Mouse (Mus musculus): Measurements from ENCODE around the gene Tnni1. TPM values are rescaled to one million over a fixed set of nuclear protein-coding genes. Genes with fewer than 3 reads are reported as not detected.
A peak's percentile ranks its signal among the peaks of the same experiment; 100 is the strongest.

Tnni1 gene
- total and polyA plus RNA-seq, 2 experiments from 2014 or later: 4,392 to 4,592 TPM

GRCm38 (mm10) chr1:135792143-135792939, 13.1 kb downstream of the Tnni1 start:
- Histone ChIP-seq H3K27ac (ENCODE audit: low read depth) (no peak overlapping the region), H3K9ac (replicated peaks; ENCODE audit: low read depth, low read length) (no peak overlapping the region), H3K4me2 (ENCODE audit: low read depth, low read length) (no peak overlapping the region), H3K27me3 (ENCODE audit: control insufficient read depth, insufficient read depth, low read length) (no peaks in the 10 kb centered on the region), H3K36me3 (replicated peaks; ENCODE audit: control insufficient read depth, insufficient read depth, low read length) (no peaks in the 10 kb centered on the region), H3K9me3 (replicated peaks; ENCODE audit: control insufficient read depth, low read length) (no peaks in the 10 kb centered on the region), H3K4me3 (ENCODE audit: low read depth, low read length) (no peak overlapping the region), H3K4me1 (ENCODE audit: control insufficient read depth, insufficient read depth) (peaks cover 54% of the 10 kb centered on the region)
- TF ChIP-seq EP300 (IDR thresholded peaks at IDR 0.05; ENCODE audit: low read depth) (no peak), CTCF (IDR thresholded peaks at IDR 0.05; ENCODE audit: low read depth) (no peak)
- ATAC-seq (ENCODE audit: insufficient read depth, low read depth) (no peak), DNase-seq (ENCODE audit: low spot score) (no peak)
- 82% methylated on average over 13 of the region's 13 CpGs for WGBS

- no peaks in the 10 kb centered on the region for H3K9me3 ChIP-seq (replicated peaks; ENCODE audit: control insufficient read depth, low read length)
- TF ChIP-seq EP300 (IDR thresholded peaks at IDR 0.05; ENCODE audit: low read depth): no peak
- TF ChIP-seq CTCF (IDR thresholded peaks at IDR 0.05; ENCODE audit: low read depth): no peak
- ATAC-seq (ENCODE audit: insufficient read depth, low read depth): peak; percentile 19; the same call in 1 of the 2 replicates
- 18% methylated on average over 27 of the region's 27 CpGs for WGBS
- H3K4me3 ChIP-seq (ENCODE audit: low read depth, low read length): peak overlapping the region; percentile 25
- H3K9ac ChIP-seq (replicated peaks; ENCODE audit: low read depth, low read length): peak overlapping the region; percentile 47
- H3K27ac ChIP-seq (ENCODE audit: low read depth): peak overlapping the region; percentile 75
- DNase-seq (ENCODE audit: low spot score): no peak
- H3K36me3 ChIP-seq (replicated peaks; ENCODE audit: control insufficient read depth, insufficient read depth, low read length): no peaks in the 10 kb centered on the region
- H3K4me1 ChIP-seq (ENCODE audit: control insufficient read depth, insufficient read depth): peaks cover 52% of the 10 kb centered on the region
- peak overlapping the region; percentile 55 for H3K4me2 ChIP-seq (ENCODE audit: low read depth, low read length)
- no peaks in the 10 kb centered on the region for H3K27me3 ChIP-seq (ENCODE audit: control insufficient read depth, insufficient read depth, low read length)
These were observed 14.4 kb downstream of the Tnni1 start for GRCm38 (mm10) chr1:135793370-135794215.

- no peaks in the 10 kb centered on the region for H3K27me3 ChIP-seq (ENCODE audit: control insufficient read depth, insufficient read depth, low read length)
- peaks cover 52% of the 10 kb centered on the region for H3K4me1 ChIP-seq (ENCODE audit: control insufficient read depth, insufficient read depth)
- H3K4me3 ChIP-seq (ENCODE audit: low read depth, low read length): peak overlapping the region; percentile 25
- 10% methylated on average over 20 of the region's 20 CpGs for WGBS
- DNase-seq (ENCODE audit: low spot score) (peak; percentile 81), ATAC-seq (ENCODE audit: insufficient read depth, low read depth) (peak; percentile 48)
- TF ChIP-seq EP300 (IDR thresholded peaks at IDR 0.05; ENCODE audit: low read depth) (peak; percentile 69), CTCF (IDR thresholded peaks at IDR 0.05; ENCODE audit: low read depth) (no peak)
- peak overlapping the region; percentile 55 for H3K4me2 ChIP-seq (ENCODE audit: low read depth, low read length)
- no peaks in the 10 kb centered on the region for H3K9me3 ChIP-seq (replicated peaks; ENCODE audit: control insufficient read depth, low read length)
- no peaks in the 10 kb centered on the region for H3K36me3 ChIP-seq (replicated peaks; ENCODE audit: control insufficient read depth, insufficient read depth, low read length)
- H3K9ac ChIP-seq (replicated peaks; ENCODE audit: low read depth, low read length): peak overlapping the region; percentile 47
- peak overlapping the region; percentile 75 for H3K27ac ChIP-seq (ENCODE audit: low read depth)
These were observed 15.2 kb downstream of the Tnni1 start for GRCm38 (mm10) chr1:135794216-135795134.

DNA sequence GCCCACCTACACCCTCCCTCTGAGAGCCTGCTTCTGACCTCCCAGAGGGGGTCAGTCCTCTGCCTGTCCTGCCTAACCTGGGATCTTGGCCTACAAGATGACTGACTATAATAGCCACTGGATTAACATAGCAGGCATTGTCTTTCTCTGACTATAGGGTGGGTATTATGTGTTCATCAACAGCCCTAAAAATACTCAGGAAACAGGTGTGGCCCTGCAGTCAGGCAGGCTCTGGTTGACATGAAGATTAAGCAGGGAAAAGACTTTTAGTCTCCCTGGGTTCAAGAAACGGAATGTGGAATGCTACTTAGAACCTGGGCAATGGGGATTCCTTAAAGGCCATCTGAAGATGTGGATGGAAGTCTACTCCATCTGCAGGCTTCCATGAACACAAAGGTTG, 19.3 kb downstream of the Tnni1 start:
- Histone ChIP-seq H3K4me2 (ENCODE audit: low read depth, low read length) (0 out of 2 replicates have a peak overlapping the region, but pooled peaks have one; percentile 57), H3K9ac (replicated peaks; ENCODE audit: low read depth, low read length) (0 out of 2 replicates have a peak overlapping the region, but pooled peaks have one; percentile 68), H3K9me3 (replicated peaks; ENCODE audit: control insufficient read depth, low read length) (no peaks in the 10 kb centered on the region), H3K27ac (ENCODE audit: low read depth) (peak overlapping the region; percentile 95), H3K27me3 (ENCODE audit: control insufficient read depth, insufficient read depth, low read length) (no peaks in the 10 kb centered on the region), H3K4me3 (ENCODE audit: low read depth, low read length) (no peak overlapping the region), H3K36me3 (replicated peaks; ENCODE audit: control insufficient read depth, insufficient read depth, low read length) (0 out of 2 replicates have a peak, but pooled peaks cover 7% of the 10 kb centered on the region), H3K4me1 (ENCODE audit: control insufficient read depth, insufficient read depth) (peaks cover 57% of the 10 kb centered on the region)
- DNase-seq (ENCODE audit: low spot score) (no peak), ATAC-seq (ENCODE audit: insufficient read depth, low read depth) (no peak)
- TF ChIP-seq EP300 (IDR thresholded peaks at IDR 0.05; ENCODE audit: low read depth): no peak
- no peak for TF ChIP-seq CTCF (IDR thresholded peaks at IDR 0.05; ENCODE audit: low read depth)
- WGBS: 60% methylated on average over 1 of the region's 1 CpGs

All from heart, postnatal 0 days (tissue).